Mouse (Mus musculus): ENCODE data around the gene Pigg. TPM values are rescaled to one million over a fixed set of nuclear protein-coding genes. Genes with fewer than 3 reads are reported as not detected.

The Pigg gene
- polyA plus RNA-seq, 1 experiment from 2014 or later: 2.9 TPM

DNA sequence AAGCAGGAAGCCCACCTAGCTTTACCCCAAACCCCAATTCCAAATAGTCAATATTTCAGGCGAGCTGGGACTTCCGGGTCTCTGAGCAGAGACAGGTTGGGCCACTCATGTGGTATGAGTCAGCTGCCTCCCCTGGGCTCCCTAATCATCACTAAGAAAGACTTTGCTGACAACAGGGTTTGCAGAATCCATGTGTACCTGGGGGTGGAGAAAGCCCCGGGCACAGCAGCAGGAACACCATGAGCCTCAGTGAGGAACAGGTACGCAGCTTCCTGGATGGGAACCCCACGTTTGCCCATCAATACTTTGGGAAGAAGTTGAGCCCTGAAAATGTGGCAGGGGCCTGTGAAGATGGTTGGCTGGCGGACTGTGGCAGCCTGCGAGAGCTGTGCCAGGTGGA, 75.8 kb downstream of the Pigg start, which contains the start of gene Pde6b:
Pde6b (plus strand) TSS at position 191 of the 400 bp plus-strand sequence.
- Histone ChIP-seq H3K4me2 (ENCODE audit: low read depth, low read length) (no peak within 1 kb of the TSS), H3K4me1 (ENCODE audit: control insufficient read depth, insufficient read depth, low read length) (no peaks in the 10 kb centered on the region), H3K27ac (ENCODE audit: low read depth, low read length) (no peak within 1 kb of the TSS), H3K9ac (replicated peaks; ENCODE audit: low read depth, low read length) (no peak within 1 kb of the TSS), H3K36me3 (ENCODE audit: control insufficient read depth, insufficient read depth, low read length) (no peaks in the 10 kb centered on the region), H3K4me3 (ENCODE audit: low read depth, low read length) (no peak within 1 kb of the TSS), H3K27me3 (ENCODE audit: control insufficient read depth, insufficient read depth, low read length) (no peaks in the 10 kb centered on the region), H3K9me3 (ENCODE audit: control insufficient read depth, low read length) (no peaks in the 10 kb centered on the region)
- ATAC-seq (ENCODE audit: low read depth): no peak
- 81% methylated on average over 7 of the region's 7 CpGs for WGBS

GRCm38 (mm10) chr5:108389744-108390143, 77.3 kb downstream of the Pigg start:
- no peak overlapping the region for H3K27ac ChIP-seq (ENCODE audit: low read depth, low read length)
- no peaks in the 10 kb centered on the region for H3K27me3 ChIP-seq (ENCODE audit: control insufficient read depth, insufficient read depth, low read length)
- H3K36me3 ChIP-seq (ENCODE audit: control insufficient read depth, insufficient read depth, low read length): no peaks in the 10 kb centered on the region
- WGBS: 78% methylated on average over 3 of the region's 3 CpGs
- no peak overlapping the region for H3K4me2 ChIP-seq (ENCODE audit: low read depth, low read length)
- H3K9ac ChIP-seq (replicated peaks; ENCODE audit: low read depth, low read length): no peak overlapping the region
- no peak overlapping the region for H3K4me3 ChIP-seq (ENCODE audit: low read depth, low read length)
- H3K9me3 ChIP-seq (ENCODE audit: control insufficient read depth, low read length): no peaks in the 10 kb centered on the region
- ATAC-seq (ENCODE audit: low read depth): no peak
- no peaks in the 10 kb centered on the region for H3K4me1 ChIP-seq (ENCODE audit: control insufficient read depth, insufficient read depth, low read length)

Other genes with a start within 250 kb of the Pigg start
- 86.5 and 87.2 TPM in 2 replicates for gene Mtf2, start 246.9 kb upstream of the Pigg start, polyA plus RNA-seq (2014; fragmentation: Nextera tagmentation; extraction: Ambion mirVana)
- gene Tmed5, start 180.0 kb upstream of the Pigg start, polyA plus RNA-seq (2014; fragmentation: Nextera tagmentation; extraction: Ambion mirVana): 24.4 and 25.5 TPM in 2 replicates
- 2.0 and 2.2 TPM in 2 replicates for gene Ccdc18, start 179.7 kb upstream of the Pigg start, polyA plus RNA-seq (2014; fragmentation: Nextera tagmentation; extraction: Ambion mirVana)
- gene Dr1, start 43.7 kb upstream of the Pigg start, polyA plus RNA-seq (2014; fragmentation: Nextera tagmentation; extraction: Ambion mirVana): 47.6 and 50.5 TPM in 2 replicates
- 4.7 and 5.7 TPM in 2 replicates for gene Gm42517, start 55.3 kb downstream of the Pigg start, polyA plus RNA-seq (2014; fragmentation: Nextera tagmentation; extraction: Ambion mirVana)
- not detected in 2 replicates for gene Pde6b, start 75.8 kb downstream of the Pigg start, polyA plus RNA-seq (2014; fragmentation: Nextera tagmentation; extraction: Ambion mirVana)
- 390 and 448 TPM in 2 replicates for gene Atp5k, start 121.8 kb downstream of the Pigg start, polyA plus RNA-seq (2014; fragmentation: Nextera tagmentation; extraction: Ambion mirVana)
- 0.14 TPM in 1 of 2 replicates, not detected in the other for gene Mfsd7a, start 136.3 kb downstream of the Pigg start, polyA plus RNA-seq (2014; fragmentation: Nextera tagmentation; extraction: Ambion mirVana)
- 33.9 and 37.8 TPM in 2 replicates for gene Pcgf3, start 148.6 kb downstream of the Pigg start, polyA plus RNA-seq (2014; fragmentation: Nextera tagmentation; extraction: Ambion mirVana)
- 205 and 253 TPM in 2 replicates for gene Cplx1, start 237.4 kb downstream of the Pigg start, polyA plus RNA-seq (2014; fragmentation: Nextera tagmentation; extraction: Ambion mirVana)

All from neural tube, embryonic 14.5 days (tissue).